Mouse (Mus musculus): ENCODE results near the gene Olfr551.
"Not testable (repeated sequence)": the region's sequence is repeated elsewhere in the genome, so short reads cannot be mapped to it uniquely, and the experiment has no call there.

Olfr551 gene

DNA sequence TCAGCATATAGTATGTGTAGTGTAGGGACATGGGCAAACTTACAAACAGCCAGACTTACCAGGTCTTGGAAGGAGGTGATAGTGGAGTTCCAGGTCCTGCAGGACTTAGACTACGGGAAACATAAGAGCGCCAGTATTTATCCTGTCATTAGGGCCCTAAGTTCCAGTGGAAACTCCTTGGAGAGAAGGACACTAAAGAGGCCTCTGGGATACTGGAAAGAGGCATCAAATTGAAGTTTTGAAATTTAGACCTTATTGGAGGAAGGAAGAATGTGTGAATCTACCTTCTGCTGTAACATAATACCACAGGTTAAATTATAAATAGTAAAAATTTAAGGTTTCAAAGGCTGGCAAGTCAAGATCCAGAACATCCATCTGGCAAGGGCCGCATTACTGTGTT, at the start of gene Olfr551:
Gene Olfr551 (minus strand): TSS at position 101 of the 400 bp plus-strand sequence.
- in situ Hi-C loops (cut with MboI; ENCODE audit: unreplicated experiment in 2 of 2), result no loop called here

DNA sequence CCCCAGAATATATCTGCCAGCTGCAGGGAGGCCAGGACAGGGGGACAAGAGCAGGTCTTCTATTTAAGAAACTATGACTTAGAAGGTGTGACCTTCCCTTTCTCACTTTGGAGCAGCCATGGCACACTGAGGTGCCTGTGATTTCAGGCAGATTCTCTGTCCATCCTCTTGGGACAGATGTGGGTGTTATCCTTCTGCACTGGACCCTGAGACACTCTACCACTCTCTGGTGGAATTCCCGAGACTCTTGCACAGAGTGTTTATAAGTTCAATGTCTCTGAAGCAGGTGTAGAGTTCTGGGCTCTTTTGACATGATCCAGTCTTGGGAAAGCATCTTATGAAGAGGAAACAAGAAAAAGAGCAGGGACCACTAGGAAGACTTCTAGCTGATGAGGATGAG, 46.4 kb upstream of the Olfr551 start, which contains the start of gene Olfr554:
Gene Olfr554 (plus strand): TSS at position 301 of the 400 bp plus-strand sequence.
- in situ Hi-C loops (cut with MboI; ENCODE audit: unreplicated experiment in 2 of 2), result loop anchor here (5.0 kb wide), 1 partner anchor 126 kb away; no protein-coding TSS in a partner anchor

DNA sequence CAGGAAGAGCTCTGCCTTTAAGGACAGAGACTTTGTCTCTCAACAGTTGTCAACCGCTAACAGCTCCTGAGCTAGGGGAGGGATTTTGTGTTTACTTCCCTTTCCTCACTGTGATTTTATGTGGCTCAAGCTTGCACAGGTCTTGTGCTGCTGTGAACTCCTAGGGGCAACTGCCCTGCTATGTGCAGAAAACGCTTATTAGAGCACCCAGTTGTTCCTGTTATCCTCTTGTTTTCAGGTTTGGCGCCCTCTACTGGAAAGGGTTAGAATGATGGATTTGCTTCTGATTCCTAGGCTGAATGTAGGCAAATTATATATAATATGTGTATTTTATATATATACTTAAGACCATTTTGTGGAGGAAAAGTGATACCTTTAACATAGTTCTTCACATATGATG, 45.0 kb upstream of the Olfr551 start:
- in situ Hi-C loops (cut with MboI; ENCODE audit: unreplicated experiment in 2 of 2), result loop anchor here (5.0 kb wide), 1 partner anchor 124 kb away; no protein-coding TSS in a partner anchor

DNA sequence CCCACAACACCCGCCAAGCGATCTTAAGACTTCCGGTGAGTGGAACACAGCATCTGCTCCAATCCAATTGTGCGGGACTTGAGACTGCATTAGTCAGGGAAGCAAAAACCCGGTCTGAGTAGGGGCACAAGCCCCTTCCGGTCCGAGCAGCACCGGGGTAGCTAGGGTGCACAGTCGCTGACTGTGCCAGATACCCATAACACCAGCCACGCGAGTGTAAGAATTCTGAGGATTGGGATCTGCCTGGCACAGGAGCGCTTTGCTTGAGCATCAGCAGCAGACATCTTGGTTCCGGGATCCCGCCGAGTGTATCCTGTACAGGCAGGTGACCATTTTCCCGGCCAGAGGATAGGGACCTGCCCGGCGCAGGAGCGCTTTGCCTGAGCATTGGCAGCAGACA, 28.7 kb upstream of the Olfr551 start:
- in situ Hi-C loops (cut with MboI; ENCODE audit: unreplicated experiment in 2 of 2), result not testable (repeated sequence)

DNA sequence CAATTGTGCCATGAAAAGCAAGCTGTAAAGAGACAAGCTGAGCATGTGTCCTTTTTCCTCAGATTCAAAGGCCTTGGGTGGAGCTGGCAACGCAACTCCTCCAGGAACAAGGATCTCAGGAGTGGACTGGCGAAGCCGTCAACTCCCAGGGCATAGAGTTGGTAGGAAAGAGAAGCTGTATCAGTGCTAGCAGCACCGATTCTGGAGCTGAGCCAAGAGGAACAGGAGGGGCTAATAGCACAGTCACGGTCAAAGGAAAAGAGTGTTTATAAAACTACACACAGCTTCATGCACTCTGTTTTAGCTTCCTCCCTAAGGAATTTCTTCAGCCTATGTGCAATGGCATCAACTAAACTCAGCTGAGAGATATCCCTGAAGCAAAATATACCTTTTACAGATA, 27.9 kb upstream of the Olfr551 start:
- in situ Hi-C loops (cut with MboI; ENCODE audit: unreplicated experiment in 2 of 2), result no loop called here

DNA sequence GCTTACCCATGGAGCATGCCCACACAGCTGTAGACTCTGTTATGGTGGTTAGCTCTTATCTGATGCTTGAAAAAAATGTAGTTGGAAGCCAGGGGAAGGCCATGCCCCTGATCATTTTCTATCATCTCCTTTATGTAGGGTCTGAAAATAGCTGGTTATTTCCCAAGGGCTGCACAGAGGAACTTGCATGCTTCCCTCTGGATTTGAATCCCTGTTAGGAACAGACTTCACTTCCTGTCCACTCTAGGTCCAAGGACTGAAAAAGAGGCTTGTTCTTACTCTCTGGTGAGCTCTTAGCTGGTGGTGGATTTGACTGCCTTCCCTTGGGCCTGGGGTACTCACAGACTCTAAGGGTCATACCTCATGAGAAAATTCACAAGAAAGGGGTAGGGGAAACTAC, 26.4 kb upstream of the Olfr551 start, which contains the start of gene Olfr553:
Gene Olfr553 (minus strand): TSS at position 101 of the 400 bp plus-strand sequence.
- in situ Hi-C loops (cut with MboI; ENCODE audit: unreplicated experiment in 2 of 2), result no loop called here

DNA sequence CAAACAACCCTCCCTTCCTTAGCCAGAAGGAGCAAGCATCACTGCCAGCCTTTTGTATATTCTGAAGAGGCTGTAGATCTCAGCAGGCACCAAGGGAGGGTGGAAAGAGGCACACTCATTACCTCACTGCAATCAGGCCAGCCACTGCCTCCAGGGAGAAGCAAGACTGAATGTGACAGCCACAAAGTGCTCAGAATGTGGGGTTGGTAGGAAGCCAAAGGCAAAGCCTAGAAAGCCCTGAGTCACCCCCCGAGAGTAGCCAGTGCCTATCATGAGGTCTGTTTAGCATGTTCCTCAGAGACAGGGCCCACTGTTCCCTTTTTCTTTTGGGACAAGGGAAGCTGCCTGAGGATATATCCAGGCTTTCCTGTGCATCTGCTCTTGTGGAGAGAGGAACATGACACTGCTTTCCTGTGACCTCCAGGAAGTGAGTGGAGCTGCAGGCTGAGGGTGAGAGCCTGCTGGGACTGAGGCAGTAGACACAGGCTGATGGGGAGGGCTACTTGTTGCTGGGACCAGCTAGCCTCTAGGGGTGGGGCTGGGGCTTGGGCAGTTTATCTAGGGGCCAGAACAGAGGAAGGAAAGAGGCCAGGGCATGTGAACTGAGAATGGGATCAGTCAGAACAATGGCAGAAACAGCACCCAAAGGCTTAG, 5.8 kb upstream of the Olfr551 start, which contains the start of gene Olfr552:
Gene Olfr552 (plus strand): TSS at position 393 of the 654 bp plus-strand sequence.
- in situ Hi-C loops (cut with MboI; ENCODE audit: unreplicated experiment in 2 of 2), result no loop called here

DNA sequence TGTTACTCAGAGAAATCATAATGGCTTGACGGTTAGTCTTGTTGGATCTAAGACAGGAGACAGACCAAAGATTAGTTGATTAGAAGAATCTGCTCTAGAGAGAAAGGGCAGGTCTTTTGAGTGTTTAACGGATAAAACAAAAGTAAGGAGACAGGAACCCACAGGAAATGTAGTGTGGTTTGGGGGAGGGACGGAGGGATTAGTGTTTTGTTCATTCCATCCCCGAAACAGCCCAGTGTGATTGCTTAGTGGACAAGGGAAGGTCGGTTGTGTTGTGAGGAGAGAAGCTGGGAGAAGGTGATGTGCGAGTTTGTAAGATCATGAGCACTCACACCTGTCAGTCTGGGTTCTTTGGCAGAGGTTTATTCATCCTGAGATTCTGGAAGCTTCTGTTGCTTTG, 15.7 kb downstream of the Olfr551 start:
- in situ Hi-C loops (cut with MboI; ENCODE audit: unreplicated experiment in 2 of 2), result no loop called here

DNA sequence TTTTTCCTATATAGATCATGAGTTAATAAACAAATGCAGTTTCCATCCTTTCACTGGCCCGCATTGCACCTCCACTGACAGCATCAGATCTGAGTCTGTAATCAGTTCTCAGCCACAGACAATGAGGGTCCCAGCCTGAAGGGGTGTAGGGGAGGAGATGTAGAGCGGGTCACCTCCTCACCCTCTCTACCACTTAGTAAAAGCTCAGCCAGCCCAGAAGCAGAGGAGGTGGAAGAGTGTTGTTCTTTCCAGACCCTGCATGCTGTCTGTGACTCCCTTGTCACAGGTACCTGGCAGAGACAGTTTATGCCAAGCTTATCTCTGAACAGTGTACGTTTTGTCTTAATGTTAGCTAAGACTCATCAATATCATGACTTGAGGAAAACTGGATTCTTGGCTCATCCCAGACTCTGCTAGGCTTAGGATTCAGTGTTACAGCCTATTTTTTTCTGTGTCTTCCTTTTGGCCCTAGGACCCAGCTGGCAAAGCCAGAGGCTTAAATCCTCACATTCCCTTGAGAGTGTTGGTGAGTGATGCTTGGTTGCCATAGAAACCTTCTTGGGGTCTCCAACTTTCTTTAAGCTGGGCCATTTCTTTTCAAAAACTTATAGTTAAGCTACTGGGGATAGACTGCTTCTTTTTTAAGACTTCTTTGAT, 18.4 kb downstream of the Olfr551 start:
- in situ Hi-C loops (cut with MboI; ENCODE audit: unreplicated experiment in 2 of 2), result no loop called here

DNA sequence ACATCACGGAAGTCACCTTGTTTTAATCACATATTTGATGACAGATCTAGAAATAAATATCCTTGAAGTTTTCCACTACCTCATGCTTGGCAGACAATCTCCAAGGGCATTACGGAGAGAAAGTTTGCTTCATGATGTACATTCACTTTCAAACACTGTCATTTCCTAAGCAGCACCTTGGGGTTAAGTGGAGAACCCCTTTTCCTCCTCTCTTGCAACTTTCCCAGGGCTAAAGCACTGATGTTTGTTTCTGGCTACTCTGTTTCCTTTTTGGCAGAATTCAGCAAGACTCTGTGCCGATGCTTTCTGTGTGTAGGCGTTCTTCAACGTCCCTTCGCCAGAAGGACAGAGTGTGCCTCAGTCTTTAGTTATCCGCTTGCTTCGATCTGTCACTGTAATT, 20.5 kb downstream of the Olfr551 start, which contains the start of gene Olfr550:
Gene Olfr550 (plus strand): TSS at position 301 of the 400 bp plus-strand sequence.
- in situ Hi-C loops (cut with MboI; ENCODE audit: unreplicated experiment in 2 of 2), result no loop called here

DNA sequence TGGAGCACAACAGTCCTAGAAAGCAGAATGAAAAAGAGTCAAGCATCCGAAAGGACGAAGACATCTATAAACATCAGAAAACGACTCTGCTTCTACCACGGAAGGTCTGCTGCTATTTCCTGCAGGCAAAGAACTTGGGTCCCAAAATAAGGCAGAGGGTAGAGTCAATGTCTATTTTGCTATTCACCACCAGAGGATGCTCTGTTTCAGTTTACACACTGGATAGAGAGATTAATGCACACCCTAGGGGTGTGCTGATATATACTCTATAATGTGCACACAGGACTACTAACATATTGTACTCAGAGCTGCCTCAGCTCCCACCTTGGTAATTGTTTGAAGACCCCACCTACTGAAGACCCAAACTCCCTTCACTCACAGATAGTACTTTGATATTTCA, 25.5 kb downstream of the Olfr551 start:
- in situ Hi-C loops (cut with MboI; ENCODE audit: unreplicated experiment in 2 of 2), result no loop called here

DNA sequence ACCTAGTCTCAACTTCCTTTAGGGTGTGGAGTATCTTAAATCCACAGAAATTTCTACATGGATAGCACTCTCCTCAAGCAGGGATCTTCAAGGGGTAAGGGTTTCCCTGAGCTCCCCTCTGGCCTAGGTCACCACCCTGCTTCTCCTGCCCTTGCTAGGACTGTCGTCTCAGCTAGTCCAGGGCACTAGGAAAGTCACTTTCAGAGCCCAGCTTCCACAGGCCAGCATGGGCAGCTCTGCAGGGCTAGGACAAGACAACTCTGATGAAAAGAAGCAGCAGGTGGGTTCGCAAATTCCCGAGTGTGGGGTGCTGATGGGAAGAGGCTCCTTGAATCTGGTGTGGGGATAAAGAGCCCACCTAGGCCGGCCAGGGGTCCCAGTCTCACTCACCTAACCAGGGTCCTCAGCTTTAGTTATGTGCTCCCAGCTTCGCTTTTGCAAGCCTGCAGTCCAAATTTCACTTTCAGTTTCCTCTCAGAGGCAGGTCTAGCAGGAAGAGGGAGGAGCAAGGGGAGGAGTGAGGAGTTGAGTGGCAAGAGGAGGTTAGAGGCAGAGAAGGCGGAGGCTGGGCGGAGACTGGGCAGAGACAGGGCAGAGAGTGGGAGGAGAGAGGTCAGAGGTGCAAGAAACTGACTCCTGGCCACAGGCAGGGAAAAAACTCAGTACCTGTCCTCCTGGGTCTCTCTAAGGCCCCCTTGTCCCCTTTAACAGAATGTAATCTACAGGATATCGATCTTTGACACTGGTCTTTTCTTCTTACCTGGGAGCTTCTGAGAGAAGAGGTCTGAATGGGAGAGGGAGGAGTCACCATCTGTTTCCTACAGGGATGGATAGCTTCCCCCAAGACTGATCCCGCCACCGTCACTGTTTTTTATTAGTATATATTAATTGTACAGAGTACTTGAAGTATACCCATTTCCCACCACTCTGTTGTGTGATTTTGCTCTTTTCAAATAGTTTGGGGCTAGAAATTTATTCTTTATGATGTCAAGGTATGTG, 26.4 kb downstream of the Olfr551 start, which contains the start of gene Trim21:
Gene Trim21 (minus strand): TSS at position 488 of the 999 bp plus-strand sequence.
- in situ Hi-C loops (cut with MboI; ENCODE audit: unreplicated experiment in 2 of 2), result no loop called here

DNA sequence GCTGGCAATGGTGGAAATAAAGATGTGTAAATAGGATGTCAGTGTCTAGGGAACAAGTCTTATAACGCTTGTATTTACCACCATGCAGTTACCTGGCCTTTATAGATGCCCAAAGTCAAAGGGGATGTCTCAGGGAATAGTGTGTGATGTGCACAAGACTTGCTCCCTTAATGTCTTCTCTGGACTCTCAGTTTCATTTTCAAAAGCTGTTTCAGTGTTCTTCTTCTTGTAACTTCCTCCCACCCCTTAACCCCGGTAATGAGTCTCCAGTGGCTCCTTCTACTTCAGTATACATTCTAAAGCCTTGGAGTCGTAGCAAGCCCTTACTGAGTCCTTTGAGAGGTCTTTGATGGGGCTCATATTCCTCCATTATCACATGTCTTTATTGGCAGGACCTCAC, 38.4 kb downstream of the Olfr551 start:
- in situ Hi-C loops (cut with MboI; ENCODE audit: unreplicated experiment in 2 of 2), result no loop called here

DNA sequence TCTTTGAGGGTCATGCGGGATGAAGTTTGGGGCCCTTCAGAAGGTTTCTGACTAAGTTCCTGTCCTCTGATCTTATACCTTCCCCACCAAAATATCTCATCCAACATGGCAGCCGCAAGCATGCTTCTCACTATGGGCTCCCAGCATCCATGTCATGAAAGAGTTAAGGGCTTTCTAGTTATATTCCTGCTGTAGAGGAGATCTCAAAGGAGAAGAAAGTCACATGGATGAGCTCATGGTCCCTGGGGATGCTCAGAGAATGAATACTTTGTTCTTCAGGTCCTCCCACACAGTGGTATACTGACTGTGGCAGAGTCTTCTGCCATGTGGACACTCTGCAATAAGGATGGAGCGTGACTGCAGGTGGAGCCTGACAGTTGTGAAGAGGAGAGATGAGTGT, 42.1 kb downstream of the Olfr551 start, which contains the start of gene Olfr549:
Gene Olfr549 (plus strand): TSS at position 301 of the 400 bp plus-strand sequence.
- in situ Hi-C loops (cut with MboI; ENCODE audit: unreplicated experiment in 2 of 2), result no loop called here

DNA sequence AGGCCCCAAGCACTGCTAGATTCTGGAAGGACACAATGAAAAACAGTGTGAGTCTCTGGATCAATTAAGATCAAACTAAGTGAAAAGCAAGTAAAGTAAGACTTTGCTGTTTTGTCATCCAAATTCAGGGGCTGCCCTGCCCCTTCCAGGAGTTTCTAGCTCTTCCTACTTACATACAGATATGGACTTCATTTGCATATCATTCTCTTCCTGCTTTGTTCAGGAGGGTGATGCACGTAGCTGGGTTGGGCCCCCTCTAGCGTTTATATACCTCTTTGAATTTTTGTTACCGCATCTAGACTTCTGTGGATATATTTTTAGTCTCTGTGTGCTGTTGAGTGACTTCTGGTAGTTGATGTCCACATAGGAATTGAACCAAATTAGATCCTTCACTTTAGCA, 50.4 kb downstream of the Olfr551 start:
- in situ Hi-C loops (cut with MboI; ENCODE audit: unreplicated experiment in 2 of 2), result no loop called here

DNA sequence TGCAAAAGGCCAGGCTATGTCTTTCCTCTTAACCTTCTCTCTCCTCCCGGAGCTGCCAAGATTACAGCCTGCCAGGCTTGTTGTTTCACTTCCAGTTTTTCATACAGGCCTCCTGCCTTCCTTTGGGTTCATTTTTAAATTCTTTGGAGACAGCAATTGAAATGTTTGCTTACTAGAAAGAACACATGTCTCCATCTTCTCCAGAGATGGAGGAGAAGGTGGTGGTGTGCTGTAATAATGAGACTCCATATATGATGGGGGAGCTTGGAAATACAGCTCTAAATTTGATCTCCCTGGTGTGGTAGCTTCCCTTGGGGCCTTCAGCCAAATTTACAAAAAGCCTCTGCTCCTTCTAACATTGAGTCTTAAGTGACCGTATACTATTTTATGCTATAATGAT, 51.1 kb downstream of the Olfr551 start, which contains the start of gene Olfr548-ps1:
Gene Olfr548-ps1 (plus strand): TSS at position 301 of the 400 bp plus-strand sequence.
- in situ Hi-C loops (cut with MboI; ENCODE audit: unreplicated experiment in 2 of 2), result no loop called here

DNA sequence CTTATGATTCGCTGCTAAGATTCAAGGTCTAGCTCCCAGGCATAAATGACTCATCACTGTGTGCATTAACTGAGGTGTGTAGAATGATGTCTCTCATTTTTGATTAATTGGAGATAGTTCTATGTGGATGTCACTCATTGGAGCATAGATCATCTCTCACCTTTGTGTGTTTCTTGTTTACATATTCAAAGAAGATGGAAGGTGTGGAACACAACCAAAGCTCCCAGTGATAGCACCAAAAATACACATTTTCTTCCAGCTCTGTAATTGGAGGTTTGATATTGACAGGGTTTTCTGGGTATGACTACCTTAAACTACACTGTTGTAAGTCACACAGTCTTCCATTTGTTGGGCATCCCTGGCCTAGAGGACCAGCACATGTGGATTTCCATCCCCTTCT, 57.2 kb downstream of the Olfr551 start, which contains the start of gene Olfr547:
Gene Olfr547 (plus strand): TSS at position 301 of the 400 bp plus-strand sequence.
- in situ Hi-C loops (cut with MboI; ENCODE audit: unreplicated experiment in 2 of 2), result no loop called here

All from v-Abl transformed pro-B cells (cell line).